Mouse (Mus musculus) kidney, adult 18-20 months (tissue): ENCODE measurements at regions not wholly inside any gene's neighbourhood (a gene's known extent, or its start where the extent isn't known, plus 50 kb on each side); places are given as distances from the start of the nearest gene placed in this dataset.

Experiments used
- DNase-seq: peaks from one replicate; pipeline ENCODE4 v3.0.0; 2021

DNA sequence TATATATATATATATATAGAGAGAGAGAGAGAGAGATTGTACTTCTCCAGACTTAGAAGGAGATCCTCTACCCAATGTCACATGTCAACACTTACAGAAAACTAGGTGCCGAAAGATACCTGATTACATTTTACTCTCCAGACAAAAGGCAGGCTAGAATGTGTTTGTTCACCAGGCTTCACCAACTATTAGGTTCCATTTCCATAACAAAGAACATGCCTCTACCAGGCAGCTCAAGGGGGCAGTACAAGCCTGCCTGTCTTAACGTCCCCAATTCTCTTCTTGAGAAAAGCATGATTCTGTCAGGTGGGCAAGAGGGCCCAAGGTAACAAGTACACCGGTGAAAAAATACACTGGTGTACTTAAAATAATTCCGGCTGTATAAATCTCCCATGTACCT, 72.8 kb upstream of the Med14 start:
- DNase-seq = no peak

DNA sequence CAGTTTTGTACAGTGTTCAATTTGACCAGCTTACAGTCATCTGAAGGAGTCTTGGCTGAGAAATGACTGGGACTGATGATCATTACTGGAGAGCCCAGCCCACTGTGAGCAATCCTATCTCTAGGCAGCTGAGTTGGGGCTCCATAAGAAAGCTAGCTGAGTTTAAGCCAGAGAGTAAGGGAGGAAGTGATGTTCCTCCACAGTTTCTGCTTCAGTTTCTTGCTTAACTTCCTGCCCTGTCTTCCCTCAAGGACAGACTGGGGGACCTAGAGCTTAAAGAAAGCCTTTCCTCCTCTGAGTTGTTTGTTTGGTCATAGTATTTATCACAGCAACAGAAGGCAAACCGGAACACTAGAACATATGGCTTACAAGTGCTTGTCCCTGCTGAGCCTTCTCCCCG, 70.8 kb upstream of the Med14 start:
- no peak for DNase-seq

DNA sequence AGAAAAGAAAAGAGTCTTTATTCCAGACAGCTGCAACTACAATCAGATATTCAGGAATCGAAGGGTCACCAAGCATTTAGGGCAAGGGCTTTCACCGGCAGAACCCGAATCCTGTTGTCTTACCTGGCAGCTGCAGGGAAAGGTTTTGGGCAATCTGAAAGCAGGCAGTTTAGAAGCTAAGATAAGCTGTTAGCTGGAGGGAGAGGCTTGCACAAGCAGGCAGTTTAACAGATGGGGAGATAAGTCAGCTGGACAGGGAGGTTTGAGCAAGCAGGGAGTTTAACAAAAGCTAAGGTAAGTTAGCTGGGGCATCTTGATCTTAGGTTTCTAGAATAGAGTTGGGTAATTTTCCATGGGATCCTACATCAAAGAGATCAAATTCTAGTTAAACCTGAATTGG, 67.3 kb upstream of the Med14 start:
- no peak for DNase-seq

DNA sequence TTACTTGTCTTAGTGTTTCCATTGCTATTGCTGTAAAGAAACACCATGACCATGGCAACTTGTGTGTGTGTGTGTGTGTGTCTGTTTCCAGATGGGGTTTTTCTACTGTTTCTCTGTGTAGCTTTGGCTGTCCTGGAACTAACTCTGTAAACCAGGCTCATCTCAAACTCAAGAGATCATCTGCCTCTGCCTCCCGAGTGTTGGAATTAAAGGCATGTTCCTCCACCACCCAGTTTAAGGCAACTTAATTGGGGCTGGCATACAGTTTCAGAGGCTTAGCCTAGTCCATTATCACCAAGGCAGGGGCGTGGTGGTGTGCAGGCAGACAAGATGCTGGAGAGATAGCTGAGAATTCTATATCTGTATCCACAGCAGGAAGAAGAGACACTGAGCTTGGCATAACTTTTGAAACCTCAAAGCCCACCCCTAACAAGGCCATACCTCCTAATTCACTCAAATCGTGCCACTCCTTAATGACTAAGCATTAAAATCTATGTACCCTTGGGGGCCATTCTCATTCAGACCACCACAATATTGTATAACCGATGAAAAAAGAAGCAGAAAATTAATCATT, 65.5 kb upstream of the Med14 start:
- no peak for DNase-seq

DNA sequence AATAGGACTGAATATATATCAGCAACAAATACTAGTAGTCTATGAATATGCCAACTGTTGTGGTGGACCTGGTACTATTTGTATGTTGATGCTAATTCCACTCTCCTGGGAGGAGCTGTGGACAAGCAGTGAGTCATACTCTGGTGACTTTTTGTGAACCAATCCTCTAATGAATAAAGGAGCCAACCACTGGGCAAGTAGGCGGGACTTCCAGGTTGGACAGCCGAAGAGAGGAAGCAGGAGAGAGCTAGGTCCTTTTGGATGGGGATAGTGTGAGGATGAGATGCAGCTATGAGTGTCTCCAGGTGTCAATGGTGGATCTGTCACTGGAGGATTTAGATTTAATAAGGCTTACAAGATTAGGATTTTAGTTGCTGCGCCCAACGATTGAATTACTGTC, 64.8 kb upstream of the Med14 start:
- DNase-seq = no peak

DNA sequence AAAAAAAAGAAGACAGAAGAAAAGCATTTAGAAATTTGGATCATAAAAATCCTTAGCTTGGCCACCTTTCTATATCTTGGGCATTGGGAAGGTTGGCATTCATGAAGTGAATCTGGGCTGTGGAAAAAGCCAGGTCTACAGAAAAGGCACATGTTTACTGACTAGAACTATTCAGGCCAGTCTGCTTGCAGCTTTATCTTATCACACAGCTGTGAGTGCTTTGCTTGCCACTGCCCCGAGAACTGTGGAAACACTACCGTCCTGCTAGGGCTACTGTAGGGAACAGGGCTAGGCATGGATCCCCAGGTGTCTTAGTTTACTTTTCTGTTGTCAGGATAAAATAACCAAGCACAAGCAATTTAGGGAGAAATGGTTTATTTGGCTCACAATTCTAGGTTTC, 63.4 kb upstream of the Med14 start:
- DNase-seq = no peak

DNA sequence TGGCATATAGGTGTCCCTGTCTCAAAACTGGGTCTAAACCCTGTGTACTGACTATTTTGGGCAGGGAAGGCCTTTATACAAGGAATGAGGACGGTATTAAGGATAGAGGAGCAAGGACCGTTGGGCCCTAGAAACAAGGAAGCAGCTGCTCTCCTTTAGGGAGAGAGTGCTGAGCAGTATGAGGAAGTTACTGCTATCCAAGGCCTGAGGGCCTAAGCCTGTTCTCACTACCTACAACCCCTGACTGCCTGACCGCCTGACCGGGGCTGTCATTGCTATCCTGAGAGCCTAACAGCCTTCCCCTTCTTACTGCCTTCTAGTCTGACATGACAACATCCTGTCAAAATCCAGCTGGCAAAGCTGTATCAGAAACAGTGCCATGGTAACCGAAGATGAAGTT, 62.6 kb upstream of the Med14 start:
- no peak for DNase-seq

DNA sequence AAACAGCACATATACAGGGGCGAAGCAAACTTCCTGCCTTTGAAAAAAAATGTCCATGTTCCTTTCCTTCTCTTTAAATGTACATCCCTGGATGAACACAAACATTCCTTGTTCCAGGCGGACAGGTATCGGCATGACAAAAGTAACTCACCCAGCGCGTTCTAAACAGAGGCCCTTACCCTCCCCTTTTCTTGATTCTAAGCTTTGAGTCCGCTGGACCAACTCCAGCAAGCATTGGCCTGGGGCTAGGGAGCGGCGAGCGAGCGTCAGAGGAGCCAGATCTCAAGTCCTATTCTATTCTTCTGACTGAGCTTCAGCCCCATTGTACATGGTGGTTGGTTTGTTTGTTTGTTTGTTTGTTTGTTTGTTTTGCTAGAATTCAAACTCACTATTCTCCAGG, 60.9 kb upstream of the Med14 start:
- DNase-seq = no peak

DNA sequence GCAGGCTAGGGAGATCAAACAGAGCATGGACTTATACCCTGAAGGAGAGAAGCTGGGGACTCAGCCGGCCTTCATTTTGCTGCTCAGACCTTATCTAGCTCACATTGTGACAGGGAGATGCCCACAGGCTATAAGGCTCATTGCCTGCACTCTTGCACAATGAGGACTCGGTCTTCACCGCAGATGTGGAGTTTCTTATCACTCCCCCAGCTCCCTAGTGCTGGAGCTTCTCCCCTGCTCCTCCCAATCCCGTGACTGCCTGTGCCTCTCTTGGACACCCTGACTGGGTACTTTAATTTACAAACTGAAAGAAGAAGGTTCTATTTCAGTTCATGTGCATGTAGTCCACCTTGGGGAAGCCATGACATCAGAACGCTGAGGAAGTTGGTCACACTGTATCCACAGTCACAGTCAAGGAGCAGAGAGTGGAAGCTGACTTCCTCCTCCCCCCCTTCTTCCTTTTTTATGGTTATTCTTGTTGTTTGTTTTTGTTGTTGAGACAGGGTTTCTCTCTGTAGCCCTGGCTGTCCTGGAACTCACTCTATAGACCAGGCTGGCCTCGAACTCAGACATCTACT, 51.3 kb upstream of the Med14 start:
- DNase-seq = no peak
